Mouse (Mus musculus): Measurements from ENCODE around the gene Cdk5r2. TPM values are rescaled to one million over a fixed set of nuclear protein-coding genes. Genes with fewer than 3 reads are reported as not detected.

The Cdk5r2 gene
- polyA plus RNA-seq, 1 experiment from 2014 or later: 0.33 TPM

DNA sequence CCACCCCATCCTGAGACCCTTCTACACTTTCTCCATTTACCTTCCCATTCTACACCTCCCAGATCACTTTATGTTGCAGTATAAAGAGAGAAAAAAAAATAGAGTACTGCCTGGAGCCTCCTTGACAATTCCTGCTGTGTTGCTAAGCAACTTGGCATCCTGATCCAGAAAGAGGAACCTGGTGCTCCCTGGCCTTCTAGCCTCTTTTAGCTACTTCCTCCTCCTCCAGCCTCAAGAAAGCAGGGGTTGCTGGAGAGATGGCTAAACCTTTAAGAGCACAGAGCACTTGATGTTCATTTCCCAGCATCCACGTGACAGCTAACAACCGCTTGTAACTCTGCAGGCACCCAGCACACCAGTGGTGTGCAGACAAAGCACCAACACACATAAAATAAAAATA, 17.5 kb downstream of the Cdk5r2 start:
- no peak overlapping the region for H3K27ac ChIP-seq (ENCODE audit: low read length)
- no peaks in the 10 kb centered on the region for H3K9me3 ChIP-seq (ENCODE audit: control insufficient read depth, low read depth, low read length)
- no peak overlapping the region for H3K4me2 ChIP-seq (replicated peaks; ENCODE audit: low read depth, low read length)
- H3K4me3 ChIP-seq (ENCODE audit: low read depth, low read length): no peak overlapping the region
- WGBS: 63% methylated on average over 2 of the region's 2 CpGs
- no peak for ATAC-seq (ENCODE audit: insufficient number of reproducible peaks, insufficient read depth, low FRiP score, low read depth)
- H3K27me3 ChIP-seq (ENCODE audit: control insufficient read depth, insufficient read depth, low read length): 0 out of 2 replicates have a peak, but pooled peaks cover 3% of the 10 kb centered on the region
- no peaks in the 10 kb centered on the region for H3K36me3 ChIP-seq (ENCODE audit: control insufficient read depth, insufficient read depth, low read length)
- H3K4me1 ChIP-seq (ENCODE audit: control insufficient read depth, insufficient read depth, low read length): no peaks in the 10 kb centered on the region
- no peak overlapping the region for H3K9ac ChIP-seq (replicated peaks; ENCODE audit: low read depth, low read length)

DNA sequence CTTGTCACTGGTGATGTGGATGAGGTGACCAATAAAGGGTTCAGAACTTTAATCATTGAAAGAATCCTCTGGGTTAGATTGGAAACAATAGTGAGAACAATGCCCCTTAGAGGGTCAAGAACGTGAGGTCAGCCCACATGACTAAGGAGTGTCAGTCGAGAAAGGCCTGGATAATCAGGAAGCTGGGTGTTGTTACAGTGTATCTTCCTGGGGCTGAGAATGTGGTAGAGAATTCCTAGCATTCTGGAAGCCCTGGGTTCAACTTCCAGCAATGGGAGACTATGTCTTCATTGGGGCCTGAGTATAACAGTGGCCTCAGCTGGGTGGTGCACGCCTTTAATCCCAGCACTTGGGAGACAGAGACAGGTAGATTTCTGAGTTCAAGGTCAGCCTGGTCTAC, 22.5 kb downstream of the Cdk5r2 start:
- no peaks in the 10 kb centered on the region for H3K4me1 ChIP-seq (ENCODE audit: control insufficient read depth, insufficient read depth, low read length)
- no peak overlapping the region for H3K4me2 ChIP-seq (replicated peaks; ENCODE audit: low read depth, low read length)
- H3K9ac ChIP-seq (replicated peaks; ENCODE audit: low read depth, low read length): no peak overlapping the region
- whole genome bisulfite sequencing: 44% methylated on average over 3 of the region's 3 CpGs
- peaks cover 29% of the 10 kb centered on the region for H3K27me3 ChIP-seq (ENCODE audit: control insufficient read depth, insufficient read depth, low read length)
- no peaks in the 10 kb centered on the region for H3K36me3 ChIP-seq (ENCODE audit: control insufficient read depth, insufficient read depth, low read length)
- H3K4me3 ChIP-seq (ENCODE audit: low read depth, low read length): no peak overlapping the region
- no peak overlapping the region for H3K27ac ChIP-seq (ENCODE audit: low read length)
- no peaks in the 10 kb centered on the region for H3K9me3 ChIP-seq (ENCODE audit: control insufficient read depth, low read depth, low read length)
- no peak for ATAC-seq (ENCODE audit: insufficient number of reproducible peaks, insufficient read depth, low FRiP score, low read depth)

DNA sequence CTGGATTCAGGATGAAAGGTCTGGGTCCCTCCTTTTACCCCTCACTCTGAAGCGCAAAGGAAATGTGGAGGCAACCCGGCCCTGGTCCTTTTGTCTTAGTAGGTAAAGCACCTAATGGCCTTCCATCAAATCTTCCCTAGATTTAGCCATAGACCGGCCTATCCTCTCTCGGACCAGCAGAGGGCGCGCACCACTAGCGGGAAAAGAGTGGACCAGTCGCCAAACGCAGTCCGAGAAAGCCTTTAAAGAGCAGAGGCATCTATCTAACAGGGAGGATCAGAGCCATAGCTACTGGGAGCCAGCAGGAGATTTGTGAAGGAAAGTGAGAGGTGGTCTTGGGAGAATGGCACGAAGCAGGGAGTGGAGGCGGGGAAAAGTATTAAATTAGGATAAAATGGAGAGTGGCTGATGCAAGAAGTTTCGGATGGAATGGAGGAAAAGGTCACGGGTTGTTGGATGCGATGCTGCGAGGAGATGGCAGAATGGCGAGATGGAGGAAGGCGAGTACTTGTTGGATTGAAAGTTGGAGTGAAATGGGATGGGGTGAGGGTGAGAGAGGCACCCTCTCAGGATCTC, 26.1 kb downstream of the Cdk5r2 start:
- ATAC-seq (ENCODE audit: insufficient number of reproducible peaks, insufficient read depth, low FRiP score, low read depth): no peak
- H3K4me3 ChIP-seq (ENCODE audit: low read depth, low read length): no peak overlapping the region
- H3K36me3 ChIP-seq (ENCODE audit: control insufficient read depth, insufficient read depth, low read length): no peaks in the 10 kb centered on the region
- H3K27ac ChIP-seq (ENCODE audit: low read length): no peak overlapping the region
- H3K4me1 ChIP-seq (ENCODE audit: control insufficient read depth, insufficient read depth, low read length): peaks cover 15% of the 10 kb centered on the region
- H3K4me2 ChIP-seq (replicated peaks; ENCODE audit: low read depth, low read length): no peak overlapping the region
- no peak overlapping the region for H3K9ac ChIP-seq (replicated peaks; ENCODE audit: low read depth, low read length)
- peaks cover 58% of the 10 kb centered on the region for H3K27me3 ChIP-seq (ENCODE audit: control insufficient read depth, insufficient read depth, low read length)
- WGBS: 3% methylated on average over 18 of the region's 18 CpGs
- no peaks in the 10 kb centered on the region for H3K9me3 ChIP-seq (ENCODE audit: control insufficient read depth, low read depth, low read length)

DNA sequence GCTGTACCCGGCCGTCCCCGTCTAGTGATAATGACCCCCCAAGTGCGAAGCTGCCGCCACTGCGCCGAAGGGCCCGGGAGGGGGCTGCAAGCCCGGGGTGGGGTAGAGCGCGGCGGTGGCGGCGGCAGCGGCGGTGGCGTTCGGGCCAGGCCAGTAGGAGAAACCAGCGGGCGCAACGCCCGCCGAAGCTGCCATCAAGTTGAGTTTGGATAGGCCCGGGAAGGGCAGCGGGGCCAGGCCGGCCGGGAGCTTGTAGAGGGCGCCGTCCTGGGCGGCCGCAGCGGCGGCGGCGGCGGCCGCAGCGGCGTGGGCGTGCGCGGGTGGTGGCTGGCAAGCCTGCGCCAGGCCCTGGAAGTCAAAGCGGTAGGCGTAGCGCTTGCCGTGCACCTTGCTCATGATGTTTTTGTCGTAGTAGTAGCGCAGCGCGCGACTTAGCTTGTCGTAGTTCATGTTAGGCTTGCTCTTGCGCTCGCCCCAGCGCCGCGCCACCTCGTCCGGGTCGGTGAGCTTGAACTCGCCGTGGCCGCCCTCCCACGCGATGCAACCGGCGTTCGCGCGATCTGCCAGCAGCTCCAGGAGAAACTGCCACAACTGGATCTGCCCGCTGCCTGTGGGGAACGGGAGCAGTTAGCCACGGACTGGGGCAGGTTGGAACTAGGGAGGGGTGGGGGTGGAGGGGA, 27.5 kb downstream of the Cdk5r2 start:
- no peak overlapping the region for H3K9ac ChIP-seq (replicated peaks; ENCODE audit: low read depth, low read length)
- peaks cover 15% of the 10 kb centered on the region for H3K4me1 ChIP-seq (ENCODE audit: control insufficient read depth, insufficient read depth, low read length)
- no peak for ATAC-seq (ENCODE audit: insufficient number of reproducible peaks, insufficient read depth, low FRiP score, low read depth)
- H3K4me3 ChIP-seq (ENCODE audit: low read depth, low read length): peak overlapping the region; percentile 22
- no peaks in the 10 kb centered on the region for H3K36me3 ChIP-seq (ENCODE audit: control insufficient read depth, insufficient read depth, low read length)
- H3K4me2 ChIP-seq (replicated peaks; ENCODE audit: low read depth, low read length): peak overlapping the region; percentile 45
- WGBS: 1% methylated on average over 61 of the region's 74 CpGs
- no peak overlapping the region for H3K27ac ChIP-seq (ENCODE audit: low read length)
- H3K9me3 ChIP-seq (ENCODE audit: control insufficient read depth, low read depth, low read length): no peaks in the 10 kb centered on the region
- peaks cover 70% of the 10 kb centered on the region for H3K27me3 ChIP-seq (ENCODE audit: control insufficient read depth, insufficient read depth, low read length)

DNA sequence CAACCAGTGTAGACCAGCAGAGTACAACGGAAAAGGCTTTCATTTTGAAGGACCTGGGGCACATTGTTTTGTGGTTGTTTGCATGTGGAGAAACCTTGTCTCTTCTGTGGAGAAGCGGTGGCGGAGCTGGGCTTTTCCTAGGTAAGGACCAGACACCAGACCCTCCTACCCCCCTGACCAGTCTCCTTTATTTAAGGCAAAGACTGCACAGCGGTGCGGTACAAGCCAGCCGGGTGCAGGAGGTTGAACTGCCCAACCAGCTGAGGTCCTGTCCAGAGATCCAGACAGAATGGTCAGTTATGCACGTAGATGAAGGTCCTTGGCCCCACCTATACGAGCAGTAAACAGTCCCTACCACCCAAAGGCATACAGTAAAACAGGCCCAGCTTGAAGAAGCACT, 28.1 kb downstream of the Cdk5r2 start:
- WGBS: 4% methylated on average over 8 of the region's 8 CpGs
- Histone ChIP-seq H3K4me1 (ENCODE audit: control insufficient read depth, insufficient read depth, low read length) (peaks cover 15% of the 10 kb centered on the region), H3K4me2 (replicated peaks; ENCODE audit: low read depth, low read length) (no peak overlapping the region; the same call in 1 of the 2 replicates), H3K27me3 (ENCODE audit: control insufficient read depth, insufficient read depth, low read length) (peaks cover 73% of the 10 kb centered on the region), H3K9ac (replicated peaks; ENCODE audit: low read depth, low read length) (no peak overlapping the region), H3K27ac (ENCODE audit: low read length) (no peak overlapping the region), H3K4me3 (ENCODE audit: low read depth, low read length) (peak overlapping the region; percentile 22; the same call in 1 of the 2 replicates), H3K9me3 (ENCODE audit: control insufficient read depth, low read depth, low read length) (no peaks in the 10 kb centered on the region), H3K36me3 (ENCODE audit: control insufficient read depth, insufficient read depth, low read length) (no peaks in the 10 kb centered on the region)
- no peak for ATAC-seq (ENCODE audit: insufficient number of reproducible peaks, insufficient read depth, low FRiP score, low read depth)

DNA sequence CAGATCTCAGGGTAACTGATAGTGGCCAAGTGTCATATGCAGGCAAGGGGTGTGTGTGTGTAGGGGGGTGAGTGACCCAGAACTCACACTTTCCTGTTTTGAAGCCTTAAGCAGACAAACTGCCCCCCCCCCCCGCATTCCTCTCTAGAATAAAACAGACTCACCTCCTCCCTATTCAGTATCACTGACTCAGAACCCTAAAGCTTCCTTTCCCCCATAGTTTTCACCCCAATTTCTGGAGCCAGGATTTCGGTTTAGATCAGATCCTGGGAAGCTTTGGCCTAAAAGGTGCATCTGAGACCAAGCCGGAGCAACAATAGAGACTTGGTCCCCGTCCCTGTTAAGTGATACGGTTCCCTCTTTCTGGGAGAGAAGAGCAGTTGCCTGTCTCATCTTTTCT, 28.7 kb downstream of the Cdk5r2 start:
- Histone ChIP-seq H3K4me2 (replicated peaks; ENCODE audit: low read depth, low read length) (no peak overlapping the region), H3K27ac (ENCODE audit: low read length) (no peak overlapping the region), H3K9ac (replicated peaks; ENCODE audit: low read depth, low read length) (no peak overlapping the region), H3K4me3 (ENCODE audit: low read depth, low read length) (no peak overlapping the region), H3K4me1 (ENCODE audit: control insufficient read depth, insufficient read depth, low read length) (peaks cover 15% of the 10 kb centered on the region), H3K36me3 (ENCODE audit: control insufficient read depth, insufficient read depth, low read length) (no peaks in the 10 kb centered on the region), H3K9me3 (ENCODE audit: control insufficient read depth, low read depth, low read length) (no peaks in the 10 kb centered on the region), H3K27me3 (ENCODE audit: control insufficient read depth, insufficient read depth, low read length) (peaks cover 73% of the 10 kb centered on the region)
- no peak for ATAC-seq (ENCODE audit: insufficient number of reproducible peaks, insufficient read depth, low FRiP score, low read depth)
- WGBS: 8% methylated on average over 5 of the region's 5 CpGs

DNA sequence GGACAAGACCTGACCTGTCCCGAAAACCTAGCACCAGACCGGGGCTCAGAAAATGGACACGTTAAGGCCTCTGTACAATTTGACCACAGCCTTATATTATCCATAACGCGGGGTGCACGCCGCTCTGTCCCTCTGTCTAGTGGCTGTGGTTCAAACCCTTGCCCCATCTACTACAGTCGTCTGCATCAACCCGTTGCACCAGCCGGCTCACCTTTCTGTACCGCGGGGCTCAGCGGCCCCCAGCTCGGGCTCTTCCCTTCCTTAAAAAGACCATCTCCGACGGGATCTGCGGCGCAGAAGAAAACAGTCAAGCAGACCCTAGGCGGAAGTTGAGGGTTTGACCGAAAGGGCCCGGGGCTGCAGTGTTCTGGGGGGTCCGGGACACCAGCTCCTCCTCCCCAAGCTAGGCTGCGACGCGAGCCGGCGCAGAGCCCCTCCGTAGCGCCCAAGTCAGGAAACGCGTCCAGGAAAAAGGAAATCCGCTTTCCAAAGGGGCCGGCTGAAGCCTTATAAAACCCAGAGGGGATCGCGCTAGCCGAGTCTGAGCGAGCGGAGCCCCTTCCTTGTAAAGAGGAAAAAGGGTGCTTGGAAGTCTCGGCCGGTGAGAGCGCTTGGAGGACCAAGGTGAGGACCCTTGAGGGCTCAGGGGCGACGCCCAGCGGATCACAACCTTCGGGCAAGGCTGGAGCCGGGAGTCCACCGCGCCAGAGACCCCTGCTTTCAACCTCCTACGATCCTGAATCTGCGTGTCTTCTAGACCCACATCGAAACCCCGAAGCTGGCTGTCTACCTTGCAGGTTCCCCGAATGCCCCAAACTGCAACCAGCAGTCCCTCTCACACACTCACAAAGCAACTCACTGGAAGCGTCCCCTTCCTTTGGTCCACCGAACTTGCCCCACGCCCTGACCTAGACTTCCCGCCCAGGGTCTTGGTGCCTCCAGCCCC, 29.7 kb downstream of the Cdk5r2 start:
- Histone ChIP-seq H3K9me3 (ENCODE audit: control insufficient read depth, low read depth, low read length) (no peaks in the 10 kb centered on the region), H3K4me1 (ENCODE audit: control insufficient read depth, insufficient read depth, low read length) (peaks cover 15% of the 10 kb centered on the region), H3K27ac (ENCODE audit: low read length) (no peak overlapping the region), H3K36me3 (ENCODE audit: control insufficient read depth, insufficient read depth, low read length) (no peaks in the 10 kb centered on the region), H3K9ac (replicated peaks; ENCODE audit: low read depth, low read length) (no peak overlapping the region), H3K4me2 (replicated peaks; ENCODE audit: low read depth, low read length) (peak overlapping the region; percentile 37), H3K27me3 (ENCODE audit: control insufficient read depth, insufficient read depth, low read length) (peaks cover 67% of the 10 kb centered on the region), H3K4me3 (ENCODE audit: low read depth, low read length) (peak overlapping the region; percentile 20)
- 1% methylated on average over 57 of the region's 57 CpGs for WGBS
- no peak for ATAC-seq (ENCODE audit: insufficient number of reproducible peaks, insufficient read depth, low FRiP score, low read depth)

DNA sequence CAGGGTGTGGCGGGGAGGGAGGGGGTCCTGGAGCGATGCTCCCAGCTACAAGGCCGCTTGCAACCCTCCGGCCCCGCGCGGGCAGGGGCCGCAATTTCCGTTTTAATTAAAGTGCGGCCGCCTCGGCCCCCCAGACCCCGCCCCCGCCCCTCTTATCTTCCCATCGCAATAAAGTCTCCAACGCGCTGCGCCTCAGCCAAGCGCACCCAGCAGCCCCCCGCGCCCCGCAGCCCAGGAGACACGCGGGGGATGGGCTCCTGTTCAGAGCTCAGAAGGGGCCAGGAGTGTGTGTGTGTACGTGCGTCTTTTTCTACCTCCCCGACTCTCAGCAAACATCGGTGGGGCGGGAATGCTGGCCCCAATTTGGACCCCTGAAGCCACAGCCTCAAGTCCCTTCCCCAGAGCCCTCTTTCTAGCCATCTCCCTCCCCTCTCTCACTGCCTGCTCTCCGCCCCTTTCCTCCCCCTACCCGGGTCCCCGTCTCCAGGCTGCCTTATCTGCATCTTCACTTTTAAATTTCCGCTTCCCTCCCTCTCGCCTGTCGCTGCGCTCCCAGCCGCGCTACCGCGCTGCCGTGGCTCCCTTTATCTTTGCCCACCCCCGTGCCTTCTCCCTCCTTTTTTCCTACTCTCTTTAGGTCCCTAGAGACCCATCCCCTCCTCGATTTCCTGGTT, 30.8 kb downstream of the Cdk5r2 start, which contains the start of gene Fev:
Gene Fev (minus strand): TSS at position 51 of the 674 bp plus-strand sequence.
- H3K4me1 ChIP-seq (ENCODE audit: control insufficient read depth, insufficient read depth, low read length): peaks cover 15% of the 10 kb centered on the region
- ATAC-seq (ENCODE audit: insufficient number of reproducible peaks, insufficient read depth, low FRiP score, low read depth): no peak
- H3K27ac ChIP-seq (ENCODE audit: low read length): no peak within 1 kb of the TSS
- no peaks in the 10 kb centered on the region for H3K36me3 ChIP-seq (ENCODE audit: control insufficient read depth, insufficient read depth, low read length)
- H3K27me3 ChIP-seq (ENCODE audit: control insufficient read depth, insufficient read depth, low read length): peaks cover 71% of the 10 kb centered on the region
- H3K4me2 ChIP-seq (replicated peaks; ENCODE audit: low read depth, low read length): peak within 1 kb of the TSS; percentile 37
- no peaks in the 10 kb centered on the region for H3K9me3 ChIP-seq (ENCODE audit: control insufficient read depth, low read depth, low read length)
- under 1% methylated on average over 36 of the region's 43 CpGs for WGBS
- no peak within 1 kb of the TSS for H3K9ac ChIP-seq (replicated peaks; ENCODE audit: low read depth, low read length)
- H3K4me3 ChIP-seq (ENCODE audit: low read depth, low read length): peak within 1 kb of the TSS; percentile 20

All from stomach, embryonic 14.5 days (tissue).